Mouse (Mus musculus): ENCODE measurements around the gene Trap1. TPM values are rescaled to one million over a fixed set of nuclear protein-coding genes. Genes with fewer than 3 reads are reported as not detected.

The Trap1 gene
- 83.9 TPM for polyA plus RNA-seq (2014; fragmentation: Illumina TruSeq; extraction: RNeasy Lipid Tissue Mini Kit (QIAGEN cat#74804); ENCODE audit: low read depth, low replicate concordance)

DNA sequence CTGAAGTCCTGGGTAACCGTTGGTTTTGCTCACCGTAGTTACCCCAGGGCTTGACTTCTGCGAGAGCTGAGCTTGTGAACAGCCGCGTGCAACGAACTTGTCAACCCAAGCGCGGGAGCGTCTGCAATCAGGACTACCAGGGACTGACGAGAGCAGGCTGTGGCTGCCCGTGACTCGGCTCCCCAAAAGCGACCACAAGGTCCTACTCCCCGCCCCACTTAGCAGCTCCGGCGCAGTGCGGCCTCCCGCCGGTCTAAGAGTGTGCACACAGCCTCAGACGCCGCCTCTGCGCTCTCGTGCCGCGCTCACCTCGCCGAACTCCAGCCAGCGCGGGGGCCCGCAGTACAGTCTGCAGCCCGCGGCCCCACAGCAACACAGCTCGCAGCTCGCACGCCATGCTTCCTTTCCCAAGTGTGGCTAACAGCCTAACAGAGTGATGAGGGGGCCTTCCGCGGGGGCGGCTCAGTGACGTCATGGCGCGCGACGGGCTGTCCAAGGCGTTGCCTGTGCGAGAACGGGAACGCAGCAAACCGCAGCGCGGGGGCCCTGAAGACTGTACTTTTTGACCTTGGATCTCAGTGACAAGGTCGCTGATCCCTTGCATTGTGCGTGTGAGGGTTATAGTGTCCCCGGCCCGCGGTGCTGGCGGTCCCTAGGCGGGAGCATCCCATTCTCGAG is at the start of gene Trap1:
Gene Trap1, minus strand, starts transcription at position 444 of the 678 bp plus-strand sequence.

GRCm38 (mm10) chr16:4036807-4037206 is 40.8 kb downstream of the Trap1 start, which contains the start of gene Dnase1:
Gene Dnase1, plus strand, starts transcription at chr16:4036942.

DNA sequence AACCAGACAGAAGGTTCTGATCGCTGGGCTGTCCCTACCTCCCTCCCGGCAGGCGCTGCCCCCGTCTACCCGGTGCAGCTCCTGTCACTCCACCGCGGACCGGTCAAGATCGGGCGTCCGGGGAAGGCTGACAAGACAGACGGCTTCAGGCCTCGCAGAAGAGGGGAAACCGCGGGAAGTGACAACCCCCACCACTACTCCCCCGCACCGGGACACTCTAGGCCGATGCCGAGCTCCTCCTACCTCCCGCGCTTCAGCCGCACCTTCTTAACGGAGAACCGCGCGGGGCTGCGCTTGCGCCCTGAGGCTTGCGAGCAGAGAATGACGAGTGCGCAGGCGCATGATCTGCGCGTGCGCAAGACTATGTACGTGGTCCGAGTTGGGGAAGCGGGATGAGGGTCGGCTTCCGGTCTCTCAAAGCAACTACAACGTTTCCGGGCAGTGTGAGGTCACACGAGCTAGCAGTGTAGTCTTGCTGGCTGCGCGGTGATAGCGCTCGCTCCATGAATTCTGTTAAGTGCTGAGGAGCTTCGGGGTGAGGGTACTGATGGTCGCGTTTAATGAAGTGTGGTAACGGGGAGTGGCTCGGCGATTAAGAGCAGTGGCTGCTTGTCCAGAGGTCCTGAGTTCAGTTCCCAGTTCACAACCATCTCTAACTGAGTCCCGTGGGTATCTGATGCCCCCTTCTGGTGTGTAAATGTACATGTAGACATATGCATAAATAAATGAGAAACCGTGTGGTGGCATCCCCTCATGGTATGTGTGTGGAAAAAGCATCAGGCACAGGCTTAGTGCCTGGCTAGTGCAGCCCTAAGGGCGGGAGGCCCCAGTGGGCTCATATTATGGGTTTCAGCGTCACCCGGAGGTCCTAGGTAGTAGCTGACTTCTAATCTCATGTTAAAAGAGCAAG is 73.9 kb downstream of the Trap1 start, which contains the start of gene Slx4:
Gene Slx4, minus strand, starts transcription at position 282 of the 910 bp plus-strand sequence.

Other genes with a start within 250 kb of the Trap1 start
- not detected for gene Olfr15, start 246.9 kb downstream of the Trap1 start, polyA plus RNA-seq (2014; fragmentation: Illumina TruSeq; extraction: RNeasy Lipid Tissue Mini Kit (QIAGEN cat#74804); ENCODE audit: low read depth, low replicate concordance)
- gene Zfp174, start 230.6 kb downstream of the Trap1 start, polyA plus RNA-seq (2014; fragmentation: Illumina TruSeq; extraction: RNeasy Lipid Tissue Mini Kit (QIAGEN cat#74804); ENCODE audit: low read depth, low replicate concordance) = 2.4 TPM
- gene Naa60, start 205.5 kb downstream of the Trap1 start, polyA plus RNA-seq (2014; fragmentation: Illumina TruSeq; extraction: RNeasy Lipid Tissue Mini Kit (QIAGEN cat#74804); ENCODE audit: low read depth, low replicate concordance) = 62.5 TPM
- gene Zfp597, start 193.3 kb downstream of the Trap1 start, polyA plus RNA-seq (2014; fragmentation: Illumina TruSeq; extraction: RNeasy Lipid Tissue Mini Kit (QIAGEN cat#74804); ENCODE audit: low read depth, low replicate concordance) = 7.1 TPM
- gene Gm20695, start 193.2 kb downstream of the Trap1 start, polyA plus RNA-seq (2014; fragmentation: Illumina TruSeq; extraction: RNeasy Lipid Tissue Mini Kit (QIAGEN cat#74804); ENCODE audit: low read depth, low replicate concordance) = 2.1 TPM
- gene 1700037C18Rik, start 169.1 kb downstream of the Trap1 start, polyA plus RNA-seq (2014; fragmentation: Illumina TruSeq; extraction: RNeasy Lipid Tissue Mini Kit (QIAGEN cat#74804); ENCODE audit: low read depth, low replicate concordance) = 16.2 TPM
- gene Cluap1, start 169.0 kb downstream of the Trap1 start, polyA plus RNA-seq (2014; fragmentation: Illumina TruSeq; extraction: RNeasy Lipid Tissue Mini Kit (QIAGEN cat#74804); ENCODE audit: low read depth, low replicate concordance) = 15.9 TPM
- 0.55 TPM for gene Nlrc3, start 101.2 kb downstream of the Trap1 start, polyA plus RNA-seq (2014; fragmentation: Illumina TruSeq; extraction: RNeasy Lipid Tissue Mini Kit (QIAGEN cat#74804); ENCODE audit: low read depth, low replicate concordance)
- 20.5 TPM for gene Slx4, start 74.1 kb downstream of the Trap1 start, polyA plus RNA-seq (2014; fragmentation: Illumina TruSeq; extraction: RNeasy Lipid Tissue Mini Kit (QIAGEN cat#74804); ENCODE audit: low read depth, low replicate concordance)
- gene Dnase1, start 40.9 kb downstream of the Trap1 start, polyA plus RNA-seq (2014; fragmentation: Illumina TruSeq; extraction: RNeasy Lipid Tissue Mini Kit (QIAGEN cat#74804); ENCODE audit: low read depth, low replicate concordance) = 0.89 TPM
- gene Crebbp, start 136.2 kb upstream of the Trap1 start, polyA plus RNA-seq (2014; fragmentation: Illumina TruSeq; extraction: RNeasy Lipid Tissue Mini Kit (QIAGEN cat#74804); ENCODE audit: low read depth, low replicate concordance) = 10.8 TPM